Mouse (Mus musculus): ENCODE data around the gene Tgm4. TPM values are rescaled to one million over a fixed set of nuclear protein-coding genes. Genes with fewer than 3 reads are reported as not detected.
A peak's percentile ranks its signal among the peaks of the same experiment; 100 is the strongest.

The Tgm4 gene
- polyA plus RNA-seq, 1 experiment: 0.08 TPM

DNA sequence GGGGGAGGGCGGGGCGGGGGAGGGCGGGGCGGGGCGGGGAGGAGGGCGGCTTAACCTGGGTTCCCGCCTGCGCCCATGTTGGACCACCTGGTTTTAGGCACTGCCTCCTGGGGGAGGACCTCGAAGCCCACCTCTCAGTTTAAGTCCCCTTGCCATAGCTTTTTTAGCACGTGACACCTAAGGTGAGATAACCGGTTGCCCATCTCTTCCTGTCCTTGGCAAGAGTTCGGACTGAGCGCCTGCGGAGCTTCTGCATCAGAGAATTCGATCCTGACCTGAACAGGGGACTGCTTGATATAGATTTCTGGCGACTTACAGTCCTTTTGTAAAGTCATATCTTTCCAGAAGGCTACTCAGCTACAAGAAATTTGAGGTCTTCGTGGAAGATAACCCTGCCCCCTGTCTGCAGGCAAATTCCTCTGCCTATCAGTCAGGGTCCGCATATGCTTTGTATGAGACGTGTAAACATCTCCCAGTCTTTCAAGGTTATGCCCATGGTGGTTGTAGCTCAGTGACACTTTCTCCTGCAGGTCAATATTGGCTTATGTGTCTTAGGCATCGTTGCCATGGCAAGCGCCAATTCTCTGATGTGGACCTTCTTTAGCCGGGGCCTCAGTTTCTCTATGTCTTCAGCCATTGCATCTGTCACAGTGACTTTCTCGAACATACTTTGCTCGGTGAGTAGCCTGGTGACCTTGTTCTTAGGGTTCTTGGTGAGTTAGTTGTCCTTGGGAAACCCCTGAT lies 12.7 kb upstream of the Tgm4 start:
- TF ChIP-seq CTCF (IDR thresholded peaks at IDR 0.05; ENCODE audit: extremely low read depth, insufficient read depth, insufficient read length, insufficient replicate concordance): no peak
- TF ChIP-seq POLR2A (IDR thresholded peaks at IDR 0.05; ENCODE audit: low read depth, low read length): no peak
- Histone ChIP-seq H3K36me3 (ENCODE audit: control insufficient read depth, insufficient read depth, low read length) (no peaks in the 10 kb centered on the region), H3K27me3 (ENCODE audit: control insufficient read depth, insufficient read depth, low read length) (no peaks in the 10 kb centered on the region), H3K27ac (ENCODE audit: insufficient read depth, low read length) (no peak overlapping the region; the same call in 1 of the 2 replicates), H3K4me3 (ENCODE audit: extremely low read depth, insufficient read depth, insufficient read length) (peak overlapping the region; percentile 66), H3K4me1 (ENCODE audit: control insufficient read depth, insufficient read depth, insufficient read length) (peaks cover 2% of the 10 kb centered on the region)
- peak in 1 of 2 experiments; percentile 11 for DNase-seq (ENCODE audit: low read depth in 1 of 2, low spot score in 2 of 2)
- 39% methylated on average over 19 of the region's 24 CpGs for WGBS

DNA sequence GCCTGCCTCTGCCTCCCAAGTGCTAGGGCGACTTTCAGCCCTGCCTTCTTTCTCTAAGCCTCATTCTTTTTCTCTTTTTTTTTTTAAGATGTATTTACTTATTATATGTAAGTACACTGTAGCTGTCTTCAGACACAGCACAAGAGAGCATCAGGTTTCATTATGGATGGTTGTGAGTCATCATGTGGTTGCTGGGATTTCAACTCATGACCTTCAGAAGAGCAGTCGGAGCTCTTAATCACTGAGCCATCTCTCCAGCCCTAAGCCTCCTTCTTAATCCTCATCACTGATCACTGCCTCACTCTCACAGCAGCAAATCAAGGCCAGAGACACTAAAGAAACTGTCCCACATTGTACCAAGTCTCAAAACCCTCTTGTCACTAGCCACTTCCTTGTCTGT lies 10.3 kb upstream of the Tgm4 start:
- Histone ChIP-seq H3K4me1 (ENCODE audit: control insufficient read depth, insufficient read depth, insufficient read length) (peaks cover 2% of the 10 kb centered on the region), H3K27ac (ENCODE audit: insufficient read depth, low read length) (no peak overlapping the region), H3K36me3 (ENCODE audit: control insufficient read depth, insufficient read depth, low read length) (no peaks in the 10 kb centered on the region), H3K27me3 (ENCODE audit: control insufficient read depth, insufficient read depth, low read length) (no peaks in the 10 kb centered on the region), H3K4me3 (ENCODE audit: extremely low read depth, insufficient read depth, insufficient read length) (no peak overlapping the region)
- no peak for DNase-seq (ENCODE audit: low read depth in 1 of 2, low spot score in 2 of 2)
- 89% methylated on average over 2 of the region's 2 CpGs for WGBS
- no peak for TF ChIP-seq POLR2A (IDR thresholded peaks at IDR 0.05; ENCODE audit: low read depth, low read length)
- no peak for TF ChIP-seq CTCF (IDR thresholded peaks at IDR 0.05; ENCODE audit: extremely low read depth, insufficient read depth, insufficient read length, insufficient replicate concordance)

DNA sequence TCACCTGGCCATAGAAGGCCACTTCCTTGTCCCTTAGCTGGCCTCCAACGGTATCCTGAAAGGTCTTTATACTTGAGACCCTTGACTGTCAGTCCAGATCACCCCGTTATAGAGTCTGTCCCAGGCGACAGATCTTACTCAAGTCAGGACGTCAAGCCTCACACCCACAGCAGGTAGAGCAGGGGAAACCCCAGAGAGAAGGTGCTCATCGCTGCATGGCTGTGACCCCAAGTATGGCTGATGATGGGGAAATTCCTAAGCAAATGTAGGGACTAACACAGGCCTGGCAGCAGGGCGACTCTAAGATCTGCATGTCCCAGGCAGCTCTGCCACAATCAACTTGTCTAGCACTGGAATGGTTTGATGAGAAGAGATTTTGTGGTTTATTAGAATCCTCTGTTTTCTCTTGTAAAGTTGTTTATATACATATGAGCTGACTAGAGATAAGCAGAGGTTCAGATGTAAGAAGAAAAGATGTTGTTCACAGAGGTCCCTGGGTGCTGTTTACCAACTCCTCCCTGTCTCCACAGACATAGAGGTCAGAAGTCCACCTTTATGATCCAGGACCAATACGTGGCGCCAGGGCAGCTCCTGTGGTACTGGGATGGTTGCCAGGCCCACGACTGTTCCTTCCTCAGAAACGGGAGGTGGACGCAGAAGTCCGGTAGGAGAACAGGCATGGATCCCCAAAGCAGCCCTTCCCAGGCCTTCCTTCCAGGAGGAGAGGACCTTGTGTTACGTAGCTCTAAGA lies 2.9 kb upstream of the Tgm4 start:
- Histone ChIP-seq H3K27ac (ENCODE audit: insufficient read depth, low read length) (no peak overlapping the region), H3K4me3 (ENCODE audit: extremely low read depth, insufficient read depth, insufficient read length) (no peak overlapping the region), H3K4me1 (ENCODE audit: control insufficient read depth, insufficient read depth, insufficient read length) (no peaks in the 10 kb centered on the region), H3K27me3 (ENCODE audit: control insufficient read depth, insufficient read depth, low read length) (no peaks in the 10 kb centered on the region), H3K36me3 (ENCODE audit: control insufficient read depth, insufficient read depth, low read length) (no peaks in the 10 kb centered on the region)
- DNase-seq (ENCODE audit: low read depth in 1 of 2, low spot score in 2 of 2): no peak
- WGBS: 82% methylated on average over 13 of the region's 13 CpGs
- TF ChIP-seq CTCF (IDR thresholded peaks at IDR 0.05; ENCODE audit: extremely low read depth, insufficient read depth, insufficient read length, insufficient replicate concordance) (no peak), POLR2A (IDR thresholded peaks at IDR 0.05; ENCODE audit: low read depth, low read length) (no peak)

DNA sequence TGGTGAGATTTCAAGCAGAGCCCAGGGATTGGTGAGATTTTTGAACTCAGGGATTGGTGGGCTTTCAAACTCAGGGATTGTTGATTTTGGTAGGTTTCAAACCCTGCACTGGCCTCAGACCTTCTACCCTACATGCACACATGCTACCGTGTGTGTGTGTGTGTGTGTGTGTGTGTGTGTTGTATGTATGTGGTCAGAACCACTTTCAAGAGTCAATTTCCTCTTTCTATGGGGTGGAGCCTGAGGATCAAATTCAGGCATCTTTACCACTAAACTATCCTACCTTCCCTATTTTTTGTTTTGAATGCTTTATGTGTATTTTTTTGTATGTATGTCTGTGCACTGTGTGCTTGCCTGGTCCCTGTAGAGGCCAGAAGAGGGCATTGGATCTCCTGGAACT lies 13.1 kb downstream of the Tgm4 start:
- no peak for DNase-seq (ENCODE audit: low read depth in 1 of 2, low spot score in 2 of 2)
- Histone ChIP-seq H3K4me1 (ENCODE audit: control insufficient read depth, insufficient read depth, insufficient read length) (no peaks in the 10 kb centered on the region), H3K4me3 (ENCODE audit: extremely low read depth, insufficient read depth, insufficient read length) (no peak overlapping the region), H3K27ac (ENCODE audit: insufficient read depth, low read length) (no peak overlapping the region), H3K36me3 (ENCODE audit: control insufficient read depth, insufficient read depth, low read length) (no peaks in the 10 kb centered on the region), H3K27me3 (ENCODE audit: control insufficient read depth, insufficient read depth, low read length) (no peaks in the 10 kb centered on the region)
- WGBS: 20% methylated on average over 1 of the region's 1 CpGs
- no peak for TF ChIP-seq CTCF (IDR thresholded peaks at IDR 0.05; ENCODE audit: extremely low read depth, insufficient read depth, insufficient read length, insufficient replicate concordance)
- no peak for TF ChIP-seq POLR2A (IDR thresholded peaks at IDR 0.05; ENCODE audit: low read depth, low read length)

DNA sequence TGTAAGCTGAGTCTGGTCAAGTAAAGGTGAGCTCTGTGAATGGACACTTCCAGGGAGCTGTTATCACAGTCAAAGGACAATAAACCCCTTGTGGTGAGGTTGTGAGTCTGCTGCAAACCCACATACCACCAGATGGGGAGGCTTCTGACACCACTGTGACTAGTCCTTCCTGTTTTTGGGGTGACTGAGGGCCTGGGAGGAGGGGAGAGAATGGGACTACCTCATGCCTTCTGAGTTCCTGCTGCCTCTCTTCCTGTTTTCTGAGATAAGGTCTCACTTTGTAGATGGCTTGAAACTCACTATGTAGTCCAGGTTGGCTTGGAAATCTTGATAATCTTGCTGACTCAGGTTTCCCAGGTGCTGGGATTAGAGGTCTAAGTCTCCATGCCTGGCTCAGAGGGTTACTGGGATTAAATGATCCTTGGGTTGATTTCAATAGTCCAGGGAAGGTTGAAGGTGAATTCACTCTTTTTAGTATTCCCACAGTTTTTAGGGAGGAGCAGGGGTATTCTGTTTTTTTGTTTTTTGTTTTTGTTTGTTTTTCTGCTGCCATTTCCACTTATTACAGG lies 24.3 kb downstream of the Tgm4 start:
- Histone ChIP-seq H3K36me3 (ENCODE audit: control insufficient read depth, insufficient read depth, low read length) (no peaks in the 10 kb centered on the region), H3K4me3 (ENCODE audit: extremely low read depth, insufficient read depth, insufficient read length) (no peak overlapping the region), H3K27ac (ENCODE audit: insufficient read depth, low read length) (no peak overlapping the region; the same call in 1 of the 2 replicates), H3K4me1 (ENCODE audit: control insufficient read depth, insufficient read depth, insufficient read length) (no peaks in the 10 kb centered on the region), H3K27me3 (ENCODE audit: control insufficient read depth, insufficient read depth, low read length) (no peaks in the 10 kb centered on the region)
- peak; percentile 15 to 54 for DNase-seq (ENCODE audit: low read depth in 1 of 2, low spot score in 2 of 2)
- TF ChIP-seq POLR2A (IDR thresholded peaks at IDR 0.05; ENCODE audit: low read depth, low read length): no peak
- no peak for TF ChIP-seq CTCF (IDR thresholded peaks at IDR 0.05; ENCODE audit: extremely low read depth, insufficient read depth, insufficient read length, insufficient replicate concordance)

DNA sequence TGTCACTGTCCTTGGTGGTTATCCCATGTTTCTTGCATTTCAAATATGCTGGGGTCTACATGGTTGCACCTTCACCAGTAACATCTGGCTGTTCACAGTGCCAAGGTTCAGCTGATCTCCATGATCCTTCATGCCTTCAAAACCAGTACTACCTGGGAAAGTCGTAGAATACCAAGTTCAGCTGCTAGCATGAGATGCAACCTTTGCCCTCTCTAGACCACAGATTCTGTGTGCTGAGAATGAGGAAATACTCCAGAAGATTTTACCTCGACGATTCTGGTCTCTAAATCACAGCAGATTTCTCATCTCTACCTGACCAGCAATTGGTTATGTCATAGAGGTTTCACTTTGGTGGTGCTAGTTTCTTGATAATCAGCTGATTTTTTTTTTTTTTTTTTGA lies 25.6 kb downstream of the Tgm4 start:
- DNase-seq (ENCODE audit: low read depth in 1 of 2, low spot score in 2 of 2): no peak
- TF ChIP-seq POLR2A (IDR thresholded peaks at IDR 0.05; ENCODE audit: low read depth, low read length) (no peak), CTCF (IDR thresholded peaks at IDR 0.05; ENCODE audit: extremely low read depth, insufficient read depth, insufficient read length, insufficient replicate concordance) (no peak)
- Histone ChIP-seq H3K36me3 (ENCODE audit: control insufficient read depth, insufficient read depth, low read length) (no peaks in the 10 kb centered on the region), H3K27me3 (ENCODE audit: control insufficient read depth, insufficient read depth, low read length) (no peaks in the 10 kb centered on the region), H3K27ac (ENCODE audit: insufficient read depth, low read length) (no peak overlapping the region), H3K4me1 (ENCODE audit: control insufficient read depth, insufficient read depth, insufficient read length) (no peaks in the 10 kb centered on the region), H3K4me3 (ENCODE audit: extremely low read depth, insufficient read depth, insufficient read length) (no peak overlapping the region)
- WGBS: 45% methylated on average over 3 of the region's 3 CpGs

All from spleen, adult 2 months (tissue).